Mouse (Mus musculus): ENCODE data around the gene Dab1. TPM values are rescaled to one million over a fixed set of nuclear protein-coding genes. Genes with fewer than 3 reads are reported as not detected.

Dab1 gene
- polyA plus RNA-seq, 1 experiment, result 0.26 TPM

- H3K36me3 ChIP-seq (ENCODE audit: control insufficient read depth, insufficient read depth, low read length), result no peaks in the 10 kb centered on the region
- 61% methylated on average over 8 of the region's 8 CpGs for WGBS
- TF ChIP-seq CTCF (IDR thresholded peaks at IDR 0.05; ENCODE audit: extremely low read depth, insufficient read depth, insufficient read length, insufficient replicate concordance) (no peak), POLR2A (IDR thresholded peaks at IDR 0.05; ENCODE audit: low read depth, low read length) (no peak)
- H3K4me1 ChIP-seq (ENCODE audit: control insufficient read depth, insufficient read depth, insufficient read length), result no peaks in the 10 kb centered on the region
- H3K4me3 ChIP-seq (ENCODE audit: extremely low read depth, insufficient read depth, insufficient read length), result no peak overlapping the region
- no peak overlapping the region for H3K27ac ChIP-seq (ENCODE audit: insufficient read depth, low read length)
- DNase-seq (ENCODE audit: low read depth in 1 of 2, low spot score in 2 of 2), result no peak
- H3K27me3 ChIP-seq (ENCODE audit: control insufficient read depth, insufficient read depth, low read length), result no peaks in the 10 kb centered on the region
Observed at GRCm38 (mm10) chr4:103793589-103794312, 174.6 kb downstream of the Dab1 start.

GRCm38 (mm10) chr4:103796416-103796815 lies 177.3 kb downstream of the Dab1 start:
- H3K27me3 ChIP-seq (ENCODE audit: control insufficient read depth, insufficient read depth, low read length), result no peaks in the 10 kb centered on the region
- WGBS, result 85% methylated on average over 6 of the region's 6 CpGs
- no peaks in the 10 kb centered on the region for H3K4me1 ChIP-seq (ENCODE audit: control insufficient read depth, insufficient read depth, insufficient read length)
- H3K4me3 ChIP-seq (ENCODE audit: extremely low read depth, insufficient read depth, insufficient read length), result no peak overlapping the region
- no peak overlapping the region for H3K27ac ChIP-seq (ENCODE audit: insufficient read depth, low read length)
- no peak for TF ChIP-seq POLR2A (IDR thresholded peaks at IDR 0.05; ENCODE audit: low read depth, low read length)
- DNase-seq (ENCODE audit: low read depth in 1 of 2, low spot score in 2 of 2), result no peak
- no peaks in the 10 kb centered on the region for H3K36me3 ChIP-seq (ENCODE audit: control insufficient read depth, insufficient read depth, low read length)

GRCm38 (mm10) chr4:103802439-103802838 lies 183.3 kb downstream of the Dab1 start:
- H3K27me3 ChIP-seq (ENCODE audit: control insufficient read depth, insufficient read depth, low read length), result no peaks in the 10 kb centered on the region
- no peaks in the 10 kb centered on the region for H3K36me3 ChIP-seq (ENCODE audit: control insufficient read depth, insufficient read depth, low read length)
- H3K27ac ChIP-seq (ENCODE audit: insufficient read depth, low read length), result no peak overlapping the region
- WGBS, result 85% methylated on average over 4 of the region's 4 CpGs
- no peak for DNase-seq (ENCODE audit: low read depth in 1 of 2, low spot score in 2 of 2)
- TF ChIP-seq POLR2A (IDR thresholded peaks at IDR 0.05; ENCODE audit: low read depth, low read length), result no peak
- TF ChIP-seq CTCF (IDR thresholded peaks at IDR 0.05; ENCODE audit: extremely low read depth, insufficient read depth, insufficient read length, insufficient replicate concordance), result no peak
- H3K4me3 ChIP-seq (ENCODE audit: extremely low read depth, insufficient read depth, insufficient read length), result no peak overlapping the region
- H3K4me1 ChIP-seq (ENCODE audit: control insufficient read depth, insufficient read depth, insufficient read length), result no peaks in the 10 kb centered on the region

GRCm38 (mm10) chr4:103804461-103804860 lies 185.3 kb downstream of the Dab1 start:
- Histone ChIP-seq H3K4me1 (ENCODE audit: control insufficient read depth, insufficient read depth, insufficient read length) (no peaks in the 10 kb centered on the region), H3K4me3 (ENCODE audit: extremely low read depth, insufficient read depth, insufficient read length) (no peak overlapping the region), H3K27me3 (ENCODE audit: control insufficient read depth, insufficient read depth, low read length) (no peaks in the 10 kb centered on the region), H3K27ac (ENCODE audit: insufficient read depth, low read length) (no peak overlapping the region), H3K36me3 (ENCODE audit: control insufficient read depth, insufficient read depth, low read length) (no peaks in the 10 kb centered on the region)
- DNase-seq (ENCODE audit: low read depth in 1 of 2, low spot score in 2 of 2), result no peak
- WGBS, result 58% methylated on average over 1 of the region's 1 CpGs
- TF ChIP-seq CTCF (IDR thresholded peaks at IDR 0.05; ENCODE audit: extremely low read depth, insufficient read depth, insufficient read length, insufficient replicate concordance), result no peak
- TF ChIP-seq POLR2A (IDR thresholded peaks at IDR 0.05; ENCODE audit: low read depth, low read length), result no peak

- no peak for DNase-seq (ENCODE audit: low read depth in 1 of 2, low spot score in 2 of 2)
- H3K27me3 ChIP-seq (ENCODE audit: control insufficient read depth, insufficient read depth, low read length), result no peaks in the 10 kb centered on the region
- no peak overlapping the region for H3K27ac ChIP-seq (ENCODE audit: insufficient read depth, low read length)
- H3K36me3 ChIP-seq (ENCODE audit: control insufficient read depth, insufficient read depth, low read length), result no peaks in the 10 kb centered on the region
- 85% methylated on average over 4 of the region's 4 CpGs for WGBS
- H3K4me3 ChIP-seq (ENCODE audit: extremely low read depth, insufficient read depth, insufficient read length), result no peak overlapping the region
- H3K4me1 ChIP-seq (ENCODE audit: control insufficient read depth, insufficient read depth, insufficient read length), result no peaks in the 10 kb centered on the region
- TF ChIP-seq CTCF (IDR thresholded peaks at IDR 0.05; ENCODE audit: extremely low read depth, insufficient read depth, insufficient read length, insufficient replicate concordance) (no peak), POLR2A (IDR thresholded peaks at IDR 0.05; ENCODE audit: low read depth, low read length) (no peak)
Observed at GRCm38 (mm10) chr4:103822669-103823068, 203.5 kb downstream of the Dab1 start.

- H3K4me1 ChIP-seq (ENCODE audit: control insufficient read depth, insufficient read depth, insufficient read length), result no peaks in the 10 kb centered on the region
- no peak overlapping the region for H3K4me3 ChIP-seq (ENCODE audit: extremely low read depth, insufficient read depth, insufficient read length)
- no peaks in the 10 kb centered on the region for H3K27me3 ChIP-seq (ENCODE audit: control insufficient read depth, insufficient read depth, low read length)
- TF ChIP-seq POLR2A (IDR thresholded peaks at IDR 0.05; ENCODE audit: low read depth, low read length) (no peak), CTCF (IDR thresholded peaks at IDR 0.05; ENCODE audit: extremely low read depth, insufficient read depth, insufficient read length, insufficient replicate concordance) (no peak)
- 61% methylated on average over 5 of the region's 5 CpGs for WGBS
- no peaks in the 10 kb centered on the region for H3K36me3 ChIP-seq (ENCODE audit: control insufficient read depth, insufficient read depth, low read length)
- no peak overlapping the region for H3K27ac ChIP-seq (ENCODE audit: insufficient read depth, low read length)
- no peak for DNase-seq (ENCODE audit: low read depth in 1 of 2, low spot score in 2 of 2)
Observed at GRCm38 (mm10) chr4:103838377-103838776, 219.2 kb downstream of the Dab1 start.

- 89% methylated on average over 2 of the region's 2 CpGs for WGBS
- Histone ChIP-seq H3K36me3 (ENCODE audit: control insufficient read depth, insufficient read depth, low read length) (no peaks in the 10 kb centered on the region), H3K4me1 (ENCODE audit: control insufficient read depth, insufficient read depth, insufficient read length) (no peaks in the 10 kb centered on the region), H3K4me3 (ENCODE audit: extremely low read depth, insufficient read depth, insufficient read length) (no peak overlapping the region), H3K27ac (ENCODE audit: insufficient read depth, low read length) (no peak overlapping the region), H3K27me3 (ENCODE audit: control insufficient read depth, insufficient read depth, low read length) (no peaks in the 10 kb centered on the region)
- DNase-seq (ENCODE audit: low read depth in 1 of 2, low spot score in 2 of 2), result no peak
- TF ChIP-seq CTCF (IDR thresholded peaks at IDR 0.05; ENCODE audit: extremely low read depth, insufficient read depth, insufficient read length, insufficient replicate concordance) (no peak), POLR2A (IDR thresholded peaks at IDR 0.05; ENCODE audit: low read depth, low read length) (no peak)
Observed at GRCm38 (mm10) chr4:103839541-103839940, 220.4 kb downstream of the Dab1 start.

Measured in spleen, adult 2 months (tissue).